Mouse (Mus musculus) leukemia stem cell, adult 10-12 weeks (primary cell): ENCODE results near the gene Kif26a. TPM values are rescaled to one million over a fixed set of nuclear protein-coding genes. Genes with fewer than 3 reads are reported as not detected.

Source experiments
- polyA plus RNA-seq: library from polyadenylated mRNA; stranded (reverse); fragments of >175 nt; gene quantifications from 2 replicates; pipeline ENCODE4 v1.2.3, GENCODE M21; 2012; ENCODE audit warnings: low replicate concordance

The Kif26a gene
- 0.54 and 0.64 TPM in 2 replicates for polyA plus RNA-seq

GRCm38 (mm10) chr12:112145875-112146651 is at the start of gene Kif26a:
Gene Kif26a (plus strand): TSS chr12:112146208.

DNA sequence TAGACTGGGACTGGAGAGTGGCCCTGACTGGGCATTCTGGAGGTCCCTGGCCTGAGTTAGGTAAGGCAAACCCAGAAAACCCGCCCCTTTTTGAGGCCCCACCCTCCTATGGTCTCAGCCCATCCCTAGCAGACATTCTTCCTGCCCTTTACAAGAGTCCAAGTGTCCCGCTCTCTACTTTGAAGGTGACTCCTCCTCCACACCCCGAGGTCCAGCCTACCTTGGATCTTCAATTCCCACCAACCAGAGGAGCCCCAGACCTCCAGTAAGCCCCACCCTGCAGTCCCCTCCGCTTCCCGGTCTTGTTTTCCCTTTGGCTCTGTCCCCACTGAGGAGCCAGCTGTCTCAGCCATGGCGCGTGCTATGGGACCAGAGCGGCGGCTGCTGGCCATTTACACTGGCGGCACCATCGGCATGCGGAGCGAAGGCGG is 39.5 kb upstream of the Kif26a start, which contains the start of gene Aspg:
TSS of gene Aspg (plus strand) at position 139 of the 431 bp plus-strand sequence.

Other genes with a start within 250 kb of the Kif26a start
- gene Ppp1r13b, start 238.1 kb upstream of the Kif26a start, polyA plus RNA-seq, result 8.9 and 12.6 TPM in 2 replicates
- 9.4 and 13.0 TPM in 2 replicates for gene Atp5mpl, start 179.2 kb upstream of the Kif26a start, polyA plus RNA-seq
- not detected in 2 replicates for gene Tdrd9, start 174.6 kb upstream of the Kif26a start, polyA plus RNA-seq
- not detected in 2 replicates for gene Rd3l, start 164.9 kb upstream of the Kif26a start, polyA plus RNA-seq
- not detected in 2 replicates for gene Aspg, start 39.5 kb upstream of the Kif26a start, polyA plus RNA-seq